Mouse (Mus musculus): Measurements from ENCODE around the gene Olfr961. TPM values are rescaled to one million over a fixed set of nuclear protein-coding genes. Genes with fewer than 3 reads are reported as not detected.

Olfr961 gene
- polyA plus RNA-seq, 1 experiment from 2014 or later = not detected

DNA sequence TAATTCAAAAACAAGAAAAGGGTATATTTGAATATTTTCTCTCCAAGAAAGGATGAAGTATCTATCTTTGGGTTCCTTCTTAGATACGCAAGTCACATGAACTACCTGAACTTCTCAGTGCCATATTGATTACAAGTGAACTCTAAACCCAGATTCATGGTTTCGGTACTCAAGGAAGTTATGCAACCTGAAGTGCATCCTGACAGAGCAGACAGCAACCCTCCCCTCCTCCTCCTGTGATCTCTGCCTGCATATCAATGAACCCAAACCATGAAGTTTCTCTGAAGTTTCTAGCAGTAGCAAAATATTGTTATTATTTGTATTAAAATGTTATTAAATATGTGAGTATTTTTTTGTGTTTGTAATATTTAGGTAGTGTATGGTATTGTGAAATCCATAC, 33.7 kb downstream of the Olfr961 start:
- ATAC-seq (ENCODE audit: low FRiP score) (no peak), DNase-seq (ENCODE audit: low spot score) (no peak)
- no peaks in the 10 kb centered on the region for H3K9me3 ChIP-seq (ENCODE audit: control insufficient read depth, low read length)
- no peak overlapping the region for H3K4me2 ChIP-seq (replicated peaks; ENCODE audit: low read depth, low read length)
- H3K27ac ChIP-seq (ENCODE audit: low read depth, low read length) = no peak overlapping the region
- no peaks in the 10 kb centered on the region for H3K4me1 ChIP-seq (replicated peaks; ENCODE audit: control insufficient read depth, insufficient read depth, low read length)
- 88% methylated on average over 2 of the region's 2 CpGs for WGBS
- H3K4me3 ChIP-seq (ENCODE audit: low read depth, low read length) = no peak overlapping the region
- H3K36me3 ChIP-seq (ENCODE audit: control insufficient read depth, insufficient read depth, low read length) = no peaks in the 10 kb centered on the region
- no peaks in the 10 kb centered on the region for H3K27me3 ChIP-seq (ENCODE audit: control insufficient read depth, insufficient read depth, low read length)
- no peak overlapping the region for H3K9ac ChIP-seq (ENCODE audit: low read depth, low read length)

DNA sequence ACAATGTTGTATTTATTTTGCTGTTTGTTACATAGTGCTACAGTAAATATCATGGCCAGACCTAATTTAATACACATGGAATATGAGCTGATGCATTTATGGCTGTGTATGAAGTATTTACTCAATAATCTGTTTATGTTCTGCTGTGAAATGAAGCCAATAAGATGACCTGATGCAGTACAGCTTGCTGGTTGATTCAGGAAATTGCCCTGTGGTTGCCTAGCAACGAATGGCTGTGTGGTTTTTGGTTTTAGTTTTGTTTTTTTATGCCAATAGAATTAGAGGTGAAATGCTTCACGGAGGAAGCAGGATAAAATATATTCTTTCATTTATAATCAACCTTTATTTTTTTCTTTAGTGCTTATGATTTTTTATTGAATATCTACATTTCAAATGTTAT, 34.4 kb downstream of the Olfr961 start:
- H3K4me2 ChIP-seq (replicated peaks; ENCODE audit: low read depth, low read length) = no peak overlapping the region
- no peak overlapping the region for H3K27ac ChIP-seq (ENCODE audit: low read depth, low read length)
- no peaks in the 10 kb centered on the region for H3K27me3 ChIP-seq (ENCODE audit: control insufficient read depth, insufficient read depth, low read length)
- DNase-seq (ENCODE audit: low spot score) = no peak
- H3K4me1 ChIP-seq (replicated peaks; ENCODE audit: control insufficient read depth, insufficient read depth, low read length) = no peaks in the 10 kb centered on the region
- H3K9me3 ChIP-seq (ENCODE audit: control insufficient read depth, low read length) = no peaks in the 10 kb centered on the region
- H3K4me3 ChIP-seq (ENCODE audit: low read depth, low read length) = no peak overlapping the region
- no peak overlapping the region for H3K9ac ChIP-seq (ENCODE audit: low read depth, low read length)
- H3K36me3 ChIP-seq (ENCODE audit: control insufficient read depth, insufficient read depth, low read length) = no peaks in the 10 kb centered on the region
- no peak for ATAC-seq (ENCODE audit: low FRiP score)
- 62% methylated on average over 2 of the region's 2 CpGs for WGBS

Other genes with a start within 250 kb of the Olfr961 start
- gene Olfr952, start 217.9 kb upstream of the Olfr961 start, polyA plus RNA-seq (2014; fragmentation: Nextera tagmentation; extraction: Ambion mirVana) = not detected in 2 replicates
- not detected in 2 replicates for gene Olfr954, start 188.4 kb upstream of the Olfr961 start, polyA plus RNA-seq (2014; fragmentation: Nextera tagmentation; extraction: Ambion mirVana)
- gene Olfr955, start 173.1 kb upstream of the Olfr961 start, polyA plus RNA-seq (2014; fragmentation: Nextera tagmentation; extraction: Ambion mirVana) = not detected in 2 replicates
- not detected in 2 replicates for gene Olfr44, start 151.1 kb upstream of the Olfr961 start, polyA plus RNA-seq (2014; fragmentation: Nextera tagmentation; extraction: Ambion mirVana)
- not detected in 2 replicates for gene Olfr957, start 129.3 kb upstream of the Olfr961 start, polyA plus RNA-seq (2014; fragmentation: Nextera tagmentation; extraction: Ambion mirVana)
- not detected in 2 replicates for gene Olfr958, start 91.0 kb upstream of the Olfr961 start, polyA plus RNA-seq (2014; fragmentation: Nextera tagmentation; extraction: Ambion mirVana)
- gene Olfr959, start 69.5 kb upstream of the Olfr961 start, polyA plus RNA-seq (2014; fragmentation: Nextera tagmentation; extraction: Ambion mirVana) = not detected in 2 replicates
- 15.9 and 19.0 TPM in 2 replicates for gene AW551984, start 40.7 kb upstream of the Olfr961 start, polyA plus RNA-seq (2014; fragmentation: Nextera tagmentation; extraction: Ambion mirVana)
- not detected in 2 replicates for gene Olfr148, start 34.4 kb upstream of the Olfr961 start, polyA plus RNA-seq (2014; fragmentation: Nextera tagmentation; extraction: Ambion mirVana)
- not detected in 2 replicates for gene Olfr960, start 23.7 kb upstream of the Olfr961 start, polyA plus RNA-seq (2014; fragmentation: Nextera tagmentation; extraction: Ambion mirVana)
- gene Olfr963, start 22.1 kb downstream of the Olfr961 start, polyA plus RNA-seq (2014; fragmentation: Nextera tagmentation; extraction: Ambion mirVana) = not detected in 2 replicates
- gene Olfr149, start 62.0 kb downstream of the Olfr961 start, polyA plus RNA-seq (2014; fragmentation: Nextera tagmentation; extraction: Ambion mirVana) = not detected in 2 replicates
- gene Olfr965, start 66.3 kb downstream of the Olfr961 start, polyA plus RNA-seq (2014; fragmentation: Nextera tagmentation; extraction: Ambion mirVana) = not detected in 2 replicates
- not detected in 2 replicates for gene Olfr150, start 85.9 kb downstream of the Olfr961 start, polyA plus RNA-seq (2014; fragmentation: Nextera tagmentation; extraction: Ambion mirVana)
- gene Olfr967, start 101.2 kb downstream of the Olfr961 start, polyA plus RNA-seq (2014; fragmentation: Nextera tagmentation; extraction: Ambion mirVana) = not detected in 2 replicates
- gene Olfr968, start 138.2 kb downstream of the Olfr961 start, polyA plus RNA-seq (2014; fragmentation: Nextera tagmentation; extraction: Ambion mirVana) = not detected in 2 replicates
- not detected in 2 replicates for gene Olfr969, start 145.9 kb downstream of the Olfr961 start, polyA plus RNA-seq (2014; fragmentation: Nextera tagmentation; extraction: Ambion mirVana)
- gene Olfr970, start 163.8 kb downstream of the Olfr961 start, polyA plus RNA-seq (2014; fragmentation: Nextera tagmentation; extraction: Ambion mirVana) = not detected in 2 replicates
- not detected in 2 replicates for gene Olfr971, start 191.8 kb downstream of the Olfr961 start, polyA plus RNA-seq (2014; fragmentation: Nextera tagmentation; extraction: Ambion mirVana)
- gene Olfr972, start 221.3 kb downstream of the Olfr961 start, polyA plus RNA-seq (2014; fragmentation: Nextera tagmentation; extraction: Ambion mirVana) = not detected in 2 replicates

Data from hindbrain, embryonic 11.5 days (tissue).